Mouse (Mus musculus): ENCODE data around the gene Luc7l2.
"Not testable (repeated sequence)": the region's sequence is repeated elsewhere in the genome, so short reads cannot be mapped to it uniquely, and the experiment has no call there.

Gene Luc7l2

DNA sequence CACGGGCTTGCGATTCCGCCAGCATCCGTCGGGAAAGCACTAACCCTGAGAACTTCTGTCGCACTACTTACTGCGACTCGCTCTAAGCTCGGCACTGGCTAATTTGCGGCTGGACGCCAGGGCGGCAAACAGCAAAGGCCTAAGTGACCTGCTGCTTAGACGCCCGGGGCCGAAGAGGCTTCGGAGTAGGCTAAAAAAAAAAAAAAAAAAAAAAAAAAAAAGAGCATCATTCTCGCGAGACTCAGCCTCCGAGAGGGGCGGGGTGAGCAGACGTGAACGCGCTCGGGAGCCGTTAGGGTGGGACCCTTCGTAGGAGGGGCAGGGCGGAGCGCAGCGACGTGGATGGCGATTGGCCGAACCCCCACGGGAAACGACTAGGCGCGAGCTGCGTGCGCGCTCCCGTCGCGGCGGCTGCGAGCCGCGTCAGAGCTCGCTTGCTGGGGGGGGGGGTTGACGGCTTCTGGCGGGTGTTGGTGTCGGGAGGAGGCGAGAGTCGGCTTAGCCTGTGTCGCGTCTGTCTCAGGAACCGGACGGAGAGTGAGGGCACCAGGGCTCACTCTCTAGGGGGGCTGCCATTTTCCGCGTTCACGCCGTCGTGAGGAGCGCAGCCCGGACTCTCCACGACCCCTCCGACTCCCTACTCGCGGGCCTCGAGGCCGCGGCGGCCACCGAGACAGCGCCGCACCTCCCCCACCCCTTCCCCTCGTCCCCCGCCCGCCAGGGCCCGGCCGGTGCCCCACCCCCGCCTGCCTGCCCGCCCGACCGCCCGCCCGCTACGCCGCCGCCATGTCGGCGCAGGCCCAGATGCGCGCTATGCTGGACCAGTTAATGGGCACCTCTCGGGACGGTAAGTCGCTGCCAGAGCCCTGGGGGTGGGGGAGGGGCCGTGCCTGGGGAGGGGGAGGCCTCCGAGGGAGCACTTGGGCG, at the start of gene Luc7l2:
TSS of gene Luc7l2 (plus strand) at position 273 of the 927 bp plus-strand sequence.
- peak; percentile 83 for DNase-seq (ENCODE audit: low spot score)

DNA sequence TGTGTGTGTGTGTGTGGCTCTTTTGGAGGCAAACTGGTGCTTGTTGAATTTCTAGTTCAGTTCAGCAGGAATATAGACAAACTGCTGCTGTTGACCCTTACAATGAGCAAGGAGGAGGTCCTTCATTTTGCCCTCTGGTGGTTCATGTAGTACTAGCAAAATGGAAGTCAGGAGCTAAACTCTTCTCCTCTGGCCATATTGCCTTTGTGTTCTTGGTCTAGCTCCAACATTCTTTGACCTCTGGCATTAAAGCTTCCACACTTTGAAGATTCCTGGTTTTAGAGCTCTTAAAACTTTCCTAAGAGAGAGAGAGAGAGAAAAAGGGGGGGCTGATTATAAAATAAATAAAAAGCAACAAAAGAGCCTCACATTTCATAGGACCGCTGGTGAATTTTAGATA, 39.0 kb upstream of the Luc7l2 start:
- DNase-seq (ENCODE audit: low spot score) = no peak

DNA sequence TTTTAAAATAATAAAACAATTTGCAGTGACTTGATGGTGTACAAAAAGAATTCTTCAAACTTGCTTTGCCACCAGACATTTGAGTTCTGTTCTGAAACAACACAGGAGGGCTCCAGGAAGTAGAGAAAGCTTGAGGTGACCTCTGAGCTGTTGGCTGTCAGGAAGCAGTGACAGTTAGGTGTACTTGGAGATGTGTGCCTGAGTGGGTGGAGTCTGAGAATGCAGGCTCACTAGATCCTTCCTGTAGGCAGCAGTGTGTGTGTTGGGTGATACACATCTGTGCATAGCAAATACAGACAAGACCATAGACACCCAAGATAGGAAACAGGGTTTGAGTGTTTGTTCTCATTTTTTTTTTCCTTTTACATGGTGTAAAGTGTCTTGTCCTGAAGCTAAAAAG, 38.3 kb upstream of the Luc7l2 start:
- DNase-seq (ENCODE audit: low spot score) = no peak

DNA sequence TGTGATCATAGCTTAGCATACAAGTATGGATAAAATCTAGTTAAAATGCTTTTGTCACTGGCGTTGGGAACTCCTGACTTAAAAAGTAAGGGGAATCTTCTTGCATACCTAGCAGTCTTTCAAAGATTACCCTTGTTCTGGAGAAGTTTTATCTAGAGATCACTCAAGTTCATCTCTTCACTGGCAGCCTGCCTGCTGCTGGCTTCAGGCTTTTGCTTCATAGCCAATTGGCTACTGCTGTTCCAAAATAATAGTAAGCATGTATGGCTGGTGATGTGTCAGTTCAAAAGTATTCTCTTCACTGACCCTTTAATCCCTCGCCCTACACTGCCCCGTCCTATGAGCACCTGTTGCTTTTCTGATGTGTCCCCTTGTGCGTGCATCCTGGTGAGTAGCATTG, 35.9 kb upstream of the Luc7l2 start:
- no peak for DNase-seq (ENCODE audit: low spot score)

DNA sequence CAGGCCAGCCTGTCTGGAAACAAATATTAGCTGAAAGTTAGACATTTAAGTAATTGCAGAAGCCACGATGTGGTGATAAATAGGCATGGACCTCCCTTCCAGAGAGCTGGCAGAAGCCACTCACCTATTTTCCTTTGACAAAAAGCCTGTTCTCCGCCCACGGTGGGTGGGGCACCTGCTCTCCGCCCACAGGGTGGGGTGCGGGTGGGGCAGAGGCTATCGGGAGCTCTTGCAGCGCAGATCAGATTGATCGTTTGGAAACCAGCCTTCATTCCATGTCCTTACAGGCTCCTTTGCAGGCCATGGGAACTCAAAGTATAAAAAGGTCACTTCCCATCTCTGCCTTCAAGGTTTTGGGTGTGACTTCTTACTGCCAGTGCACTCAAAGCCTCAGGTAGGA, 27.3 kb upstream of the Luc7l2 start:
- no peak for DNase-seq (ENCODE audit: low spot score)

DNA sequence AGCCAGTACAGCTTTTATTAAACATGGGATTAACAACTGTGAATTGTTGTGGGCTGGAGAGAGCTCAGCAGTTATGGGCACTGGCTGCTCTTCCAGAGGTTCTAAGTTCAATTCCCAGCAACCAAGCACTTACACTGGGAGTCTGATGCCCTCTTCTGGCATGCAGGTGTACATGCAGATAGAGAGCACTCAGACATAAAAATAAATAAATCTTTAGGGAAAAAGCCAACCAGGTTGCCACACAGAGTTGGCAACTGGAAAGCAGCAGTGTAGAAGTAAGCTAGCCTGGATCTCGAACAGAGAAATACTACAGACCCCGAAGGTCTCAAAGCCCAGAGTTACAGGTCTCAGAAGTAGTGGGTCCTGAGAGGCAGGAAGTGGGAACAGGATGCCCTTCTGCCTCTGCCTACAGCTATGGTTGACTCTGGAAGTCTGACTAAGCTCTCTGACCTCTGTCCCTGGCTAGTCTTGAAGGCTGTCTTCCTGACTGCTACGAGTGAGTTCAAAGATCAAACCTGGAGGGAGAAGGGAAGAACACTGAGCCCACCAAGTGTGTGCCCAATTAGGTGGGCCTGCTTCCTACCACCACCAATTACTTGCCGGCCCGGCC, 19.8 kb upstream of the Luc7l2 start:
- DNase-seq (ENCODE audit: low spot score) = no peak

DNA sequence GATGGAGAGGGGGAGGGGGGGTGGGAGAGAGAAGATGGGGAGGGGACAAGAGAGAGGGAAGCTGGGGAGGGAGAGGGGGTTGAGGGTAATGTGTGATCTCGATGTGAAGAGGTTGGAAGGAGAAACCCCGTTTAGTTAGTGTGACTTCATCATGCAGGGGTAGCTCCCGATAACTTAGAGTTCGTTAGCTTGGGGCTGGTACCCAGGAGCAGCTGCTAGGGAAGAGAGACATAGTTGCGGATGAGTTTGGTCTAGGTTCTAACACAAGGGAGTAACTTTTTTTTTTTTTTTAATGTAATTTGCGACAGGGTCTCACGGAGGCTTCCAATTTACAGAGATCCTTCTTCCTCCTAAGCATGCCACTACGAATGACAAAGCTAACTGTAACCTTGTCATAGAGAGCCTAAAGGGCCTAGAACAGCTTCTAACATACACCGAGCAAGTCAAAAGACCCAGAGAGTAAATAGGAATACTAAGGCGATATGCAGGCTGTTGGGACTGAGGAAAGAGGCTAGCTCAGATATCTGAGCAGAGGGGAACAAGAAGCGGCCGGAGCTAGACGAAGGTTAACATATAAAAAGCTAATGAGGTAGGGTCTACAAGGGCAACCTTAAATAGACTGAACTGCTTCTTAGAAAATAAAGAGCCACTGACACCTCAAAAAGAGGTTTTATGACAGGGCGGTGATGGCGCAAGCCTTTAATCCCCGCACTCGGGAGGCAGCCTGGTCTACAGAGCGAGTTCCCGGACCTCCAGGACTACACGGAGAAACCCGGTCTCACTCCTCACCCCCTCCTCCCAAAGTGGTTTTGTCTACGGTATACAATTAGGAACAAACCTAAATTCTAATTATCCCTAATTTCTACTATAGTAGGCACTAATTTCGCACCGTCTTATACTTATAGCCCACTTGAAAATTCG, 18.4 kb upstream of the Luc7l2 start:
- peak; percentile 61 for DNase-seq (ENCODE audit: low spot score)

DNA sequence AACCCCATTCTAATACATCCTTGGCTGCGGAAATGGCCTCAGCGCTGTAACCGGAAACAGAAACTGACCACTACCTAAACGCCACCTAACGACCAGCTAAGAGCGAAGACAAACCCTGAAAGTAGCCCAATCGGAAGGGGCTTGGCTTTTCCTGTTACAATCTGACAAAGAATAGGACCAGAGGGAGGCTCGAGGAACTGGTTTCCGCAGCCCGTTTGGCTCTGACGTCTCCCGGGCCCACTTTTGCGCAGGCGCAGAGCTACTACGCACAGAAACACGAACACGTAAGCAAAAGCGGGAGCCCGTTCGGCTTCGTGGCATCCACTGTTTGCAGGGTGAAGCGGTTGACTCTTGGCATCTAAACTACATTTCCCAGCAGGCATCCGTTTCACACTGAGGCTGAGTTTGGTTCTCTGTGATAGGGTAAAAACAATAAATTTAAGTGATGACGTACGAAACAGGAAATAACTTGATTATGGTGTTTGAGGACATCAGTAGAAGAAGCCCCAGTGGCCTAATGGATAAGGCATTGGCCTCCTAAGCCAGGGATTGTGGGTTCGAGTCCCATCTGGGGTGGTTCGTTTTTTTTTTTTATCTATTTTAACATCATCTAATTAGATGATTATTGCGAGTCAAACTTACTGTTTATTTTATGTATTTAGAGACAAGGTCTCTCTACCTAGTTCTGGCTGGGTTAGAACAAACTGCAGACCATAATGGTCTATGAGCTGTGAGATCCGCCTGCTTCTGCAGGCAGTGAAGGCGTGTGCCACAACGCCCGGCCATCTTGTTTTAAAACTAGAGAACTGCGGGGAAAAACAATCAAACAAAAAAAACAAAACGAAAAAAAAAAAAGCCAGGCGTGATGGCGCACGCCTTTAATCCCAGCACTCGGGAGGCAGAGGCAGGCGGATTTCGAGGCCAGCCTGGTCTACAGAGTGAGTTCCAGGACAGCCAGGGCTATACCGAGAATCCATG, 17.4 kb upstream of the Luc7l2 start, which contains the start of gene Fmc1:
TSS of gene Fmc1 (plus strand) at position 75 of the 978 bp plus-strand sequence.
- DNase-seq (ENCODE audit: low spot score) = peak; percentile 95

DNA sequence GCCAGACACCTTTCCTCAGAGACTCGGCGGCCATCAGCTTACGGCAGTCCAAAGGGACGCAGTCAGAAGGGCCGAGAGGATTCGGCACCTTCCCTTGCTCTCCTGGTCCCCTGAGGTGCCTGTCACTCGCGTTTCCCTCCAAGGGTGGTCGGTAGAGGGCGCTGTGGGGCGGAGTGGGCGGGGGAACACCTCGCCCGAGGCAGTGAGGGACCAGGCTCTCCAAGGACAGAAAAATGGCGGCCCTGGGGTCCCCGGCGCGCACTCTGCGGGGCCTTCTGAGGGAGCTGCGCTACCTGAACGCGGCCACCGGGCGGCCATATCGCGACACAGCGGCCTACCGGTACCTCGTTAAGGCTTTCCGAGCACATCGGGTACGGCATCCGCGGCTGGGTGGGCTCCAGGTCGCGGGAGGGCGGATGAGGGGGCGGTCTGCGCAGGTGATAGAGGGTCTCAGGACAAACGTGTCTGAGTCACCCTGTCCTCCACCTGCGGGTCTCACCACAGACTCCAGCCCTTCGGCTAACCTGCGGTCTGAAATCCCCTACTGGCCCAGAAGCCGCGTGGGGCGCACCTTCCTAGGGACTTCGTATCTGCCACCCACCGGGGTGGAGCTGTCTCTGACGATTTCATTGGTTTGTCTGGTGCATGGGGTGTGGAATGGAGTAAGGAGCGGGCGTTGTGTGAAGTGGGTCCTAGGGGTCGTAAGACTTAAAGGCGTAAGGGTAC, 16.3 kb upstream of the Luc7l2 start:
- peak; percentile 99 for DNase-seq (ENCODE audit: low spot score)

DNA sequence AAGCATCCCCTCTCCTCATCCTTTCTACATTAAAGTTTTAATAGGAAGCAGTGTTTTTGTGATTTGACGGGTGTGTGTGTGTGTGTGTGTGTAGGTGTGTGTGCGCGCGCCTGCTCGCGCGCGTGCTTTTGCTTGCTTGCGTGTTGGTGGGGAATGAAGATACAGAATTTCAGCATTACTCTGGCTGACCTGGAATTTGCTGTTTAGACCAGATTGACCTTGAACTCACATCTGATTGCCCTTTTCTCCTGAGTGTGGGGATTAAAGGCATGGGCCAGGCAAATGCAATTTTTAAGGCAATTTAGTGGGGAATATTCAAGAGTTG, 15.8 kb upstream of the Luc7l2 start:
- DNase-seq (ENCODE audit: low spot score) = no peak

DNA sequence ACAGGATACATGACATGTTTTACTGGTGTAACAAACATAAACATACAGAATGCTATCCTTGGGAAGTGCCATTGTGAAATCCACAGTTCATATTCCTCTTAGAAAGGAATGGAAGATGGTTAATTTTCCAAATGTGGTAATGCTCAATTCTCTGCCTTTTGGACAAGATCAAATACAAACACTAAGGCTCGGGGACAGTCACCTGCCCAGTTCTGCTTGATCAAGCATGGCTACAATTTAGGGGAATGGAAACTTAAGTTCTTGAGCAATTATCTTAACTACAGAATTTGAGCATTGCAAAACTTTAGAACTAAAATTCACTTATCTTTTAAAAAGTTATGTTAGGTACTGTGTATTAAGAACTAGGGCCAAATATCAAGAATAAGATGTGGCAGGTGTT, 15.3 kb upstream of the Luc7l2 start:
- DNase-seq (ENCODE audit: low spot score) = no peak

DNA sequence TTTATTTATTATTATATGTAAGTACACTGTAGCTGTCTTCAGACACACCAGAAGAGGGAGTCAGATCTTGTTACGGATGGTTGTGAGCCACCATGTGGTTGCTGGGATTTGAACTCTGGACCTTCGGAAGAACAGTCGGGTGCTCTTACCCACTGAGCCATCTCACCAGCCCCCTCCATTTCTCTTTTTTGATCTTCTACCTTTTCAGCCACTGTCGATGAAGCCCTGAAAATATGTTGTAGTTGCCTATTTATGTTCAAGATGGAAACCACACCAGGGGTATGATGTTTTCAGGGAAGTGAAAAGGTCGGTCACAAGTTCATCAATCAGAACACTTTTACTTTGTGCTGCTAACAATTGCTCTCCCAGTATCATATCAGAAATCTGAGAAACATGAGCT, 7.0 kb upstream of the Luc7l2 start:
- not testable (repeated sequence) for DNase-seq (ENCODE audit: low spot score)

DNA sequence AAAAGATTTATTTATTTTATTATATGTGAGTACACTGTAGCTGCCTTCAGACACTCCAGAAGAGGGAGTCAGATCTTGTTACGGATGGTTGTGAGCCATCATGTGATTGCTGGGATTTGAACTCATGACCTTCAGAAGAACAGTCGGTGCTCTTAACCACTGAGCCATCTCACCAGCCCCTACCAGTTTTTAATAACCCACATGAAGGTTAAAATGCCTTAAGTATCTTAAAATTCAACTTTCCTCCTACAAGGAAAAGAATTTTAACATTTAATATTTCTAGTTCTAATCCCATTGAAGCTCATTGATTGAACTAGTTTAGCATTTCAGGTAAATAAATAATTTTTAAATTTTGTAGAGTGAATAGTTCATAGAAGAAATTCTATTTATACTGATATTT, 4.1 kb upstream of the Luc7l2 start:
- DNase-seq (ENCODE audit: low spot score) = not testable (repeated sequence)

DNA sequence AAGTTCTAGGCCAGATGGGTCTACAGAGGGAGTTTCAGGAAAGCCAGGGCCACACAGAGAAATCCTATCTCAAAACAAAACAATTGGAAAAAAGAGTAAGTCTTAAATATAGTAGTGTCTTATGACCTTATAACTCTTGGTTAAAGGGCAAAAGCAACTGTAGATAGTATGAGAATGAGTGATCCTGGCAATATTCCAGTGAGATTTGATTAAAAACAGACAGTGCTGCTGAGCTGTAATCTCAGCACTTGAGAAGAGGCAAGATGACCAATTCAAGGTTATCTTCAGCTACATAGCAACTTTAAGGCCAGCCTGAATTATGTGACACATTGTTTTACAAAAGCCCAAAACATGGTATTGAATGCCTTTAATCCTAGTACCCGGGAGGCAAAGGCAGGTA, 3.4 kb upstream of the Luc7l2 start:
- DNase-seq (ENCODE audit: low spot score) = no peak

DNA sequence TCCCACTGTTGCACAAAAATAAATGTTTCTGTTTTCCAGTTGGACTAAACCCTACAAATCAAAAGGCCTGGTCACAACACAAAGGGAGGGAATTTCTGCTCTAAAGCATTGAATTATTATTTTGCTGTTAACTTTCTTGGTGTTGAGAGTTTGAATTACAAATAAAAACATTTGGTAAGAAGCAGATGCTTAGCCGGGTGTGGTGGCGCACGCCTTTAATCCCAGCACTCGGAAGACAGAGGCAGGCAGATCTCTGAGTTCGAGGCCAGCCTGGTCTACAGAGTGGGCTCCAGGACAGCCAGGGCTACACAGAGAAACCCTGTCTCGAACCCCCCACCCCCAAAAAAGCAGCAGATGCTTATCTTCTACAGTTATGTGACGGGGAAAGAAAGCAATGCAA, 2.5 kb upstream of the Luc7l2 start:
- not testable (repeated sequence) for DNase-seq (ENCODE audit: low spot score)

DNA sequence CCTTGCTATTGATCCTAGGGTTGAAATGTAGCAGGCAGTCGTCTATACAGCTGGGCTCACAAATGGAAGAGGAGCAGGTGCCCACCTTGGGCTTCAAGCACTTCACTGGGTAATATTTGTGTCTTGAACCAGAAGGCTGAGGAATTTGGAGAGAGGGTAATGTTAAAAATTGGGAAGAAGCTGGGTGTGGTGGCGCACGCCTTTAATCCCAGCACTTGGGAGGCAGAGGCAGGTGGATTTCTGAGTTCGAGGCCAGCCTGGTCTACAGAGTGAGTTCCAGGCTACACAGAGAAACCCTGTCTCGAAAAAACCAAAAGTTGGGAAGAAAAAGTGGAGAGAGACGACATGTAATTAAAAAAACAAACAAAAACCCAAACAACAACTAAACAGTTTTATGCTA, 1.3 kb upstream of the Luc7l2 start:
- not testable (repeated sequence) for DNase-seq (ENCODE audit: low spot score)

DNA sequence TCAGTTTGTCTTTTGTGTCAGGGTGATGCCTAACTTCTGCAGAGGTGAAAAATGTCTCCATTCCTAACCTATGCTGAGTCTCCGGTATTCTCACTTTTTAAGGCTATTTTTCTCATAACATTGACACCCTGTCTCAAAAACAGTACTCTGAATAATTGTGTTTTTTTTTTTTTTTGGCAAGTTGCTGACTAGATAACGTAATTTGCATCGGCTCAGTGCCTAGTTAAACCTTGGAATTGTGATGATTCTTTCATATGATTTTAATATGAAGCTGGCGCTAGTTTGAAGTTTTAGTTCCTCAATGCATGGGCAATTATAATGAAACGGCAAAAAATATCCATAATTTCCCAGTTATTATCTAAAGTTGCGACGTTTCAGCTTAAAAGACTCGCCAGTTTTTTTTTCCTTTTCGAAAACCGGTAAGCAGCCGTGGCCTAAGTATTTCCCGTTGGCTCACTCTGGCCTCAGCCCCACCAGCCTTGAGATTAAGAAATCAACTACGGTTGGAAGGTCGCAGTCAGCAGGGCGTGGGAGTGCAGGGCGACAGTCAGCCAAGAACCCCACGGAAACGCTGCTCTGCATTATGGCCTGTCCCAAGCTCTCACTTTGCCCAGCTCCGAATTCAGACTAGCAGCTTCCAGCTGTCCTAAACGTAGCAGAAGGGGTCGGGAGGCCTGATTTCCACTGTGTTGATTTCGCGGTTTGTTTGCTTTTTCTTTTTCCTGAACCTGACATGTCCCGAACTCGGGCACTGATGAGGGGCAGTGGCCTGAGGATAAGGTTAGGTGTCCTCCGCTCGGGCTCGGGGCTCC, 678 bp upstream of the Luc7l2 start:
- DNase-seq (ENCODE audit: low spot score) = no peak

DNA sequence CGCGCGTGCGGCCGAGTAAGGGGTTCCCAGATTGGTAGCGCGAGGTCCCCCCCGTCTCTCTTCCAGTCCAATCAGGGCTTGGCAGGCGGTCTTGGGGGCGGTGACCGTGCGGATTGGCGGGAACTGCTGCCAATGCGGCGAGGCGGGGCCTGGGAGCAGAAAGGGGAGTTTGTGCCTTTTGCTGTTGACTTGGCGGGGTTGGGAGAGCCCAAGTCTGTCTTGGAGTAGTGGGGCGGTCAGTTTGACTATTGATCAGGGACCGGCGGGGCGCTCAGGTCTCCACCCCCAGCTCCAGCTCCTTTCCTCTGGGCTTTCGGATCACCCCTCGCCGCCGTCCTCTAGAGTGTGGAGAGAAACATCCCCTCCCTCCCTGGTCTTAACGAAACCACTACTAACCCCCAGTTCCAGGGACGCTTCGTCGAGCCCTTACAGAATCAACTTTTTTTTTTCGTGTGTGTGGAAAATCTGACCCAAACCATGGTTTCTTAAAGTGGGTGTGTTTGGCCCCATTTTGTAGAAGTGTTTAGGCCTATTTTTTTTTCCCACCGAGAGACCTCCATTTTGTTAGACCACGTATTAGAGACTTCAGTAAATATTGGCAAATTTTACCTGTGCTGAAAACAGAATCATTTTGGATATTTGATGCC, 978 bp downstream of the Luc7l2 start:
- peak; percentile 97 for DNase-seq (ENCODE audit: low spot score)

DNA sequence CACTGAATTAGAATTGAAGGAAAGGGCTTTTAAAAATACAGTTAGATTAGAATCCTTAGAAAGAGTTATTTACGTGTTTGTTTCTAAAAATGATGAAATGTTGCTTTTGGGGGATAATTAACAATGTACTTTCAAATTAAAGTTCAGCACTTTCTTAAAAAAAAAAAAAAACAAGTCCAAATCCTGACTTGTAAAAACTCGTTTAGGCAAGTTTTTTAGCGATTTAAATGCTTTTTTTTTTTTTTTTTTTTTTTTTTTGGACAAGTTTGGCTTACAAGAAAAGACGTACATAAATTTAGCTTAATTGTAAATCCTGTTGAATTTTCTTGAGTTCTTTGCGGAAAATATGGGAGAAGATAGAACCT, 1.5 kb downstream of the Luc7l2 start:
- no peak for DNase-seq (ENCODE audit: low spot score)

Data from ovary, postnatal 10 days (tissue).